Mouse (Mus musculus) lung, postnatal 0 days (tissue): Measurements from ENCODE around the gene Gigyf1.

Source experiments
- CTCF ChIP-seq: IDR thresholded peaks from 2 replicates; pipeline ENCODE4 v1.5.1; 2016; ENCODE audit warnings: antibody characterized with exemption, mild to moderate bottlenecking
- EP300 ChIP-seq: IDR thresholded peaks from 2 replicates; pipeline ENCODE4 v1.6.1; 2016; ENCODE audit warnings: antibody characterized with exemption, mild to moderate bottlenecking, control low read depth

GRCm38 (mm10) chr5:137574470-137574901 lies 56.1 kb downstream of the Gigyf1 start:
- TF ChIP-seq CTCF (peak; percentile 48), EP300 (no peak)
